ENCODE assay signal across 9 mouse cellular contexts in the genomic region with DNA sequence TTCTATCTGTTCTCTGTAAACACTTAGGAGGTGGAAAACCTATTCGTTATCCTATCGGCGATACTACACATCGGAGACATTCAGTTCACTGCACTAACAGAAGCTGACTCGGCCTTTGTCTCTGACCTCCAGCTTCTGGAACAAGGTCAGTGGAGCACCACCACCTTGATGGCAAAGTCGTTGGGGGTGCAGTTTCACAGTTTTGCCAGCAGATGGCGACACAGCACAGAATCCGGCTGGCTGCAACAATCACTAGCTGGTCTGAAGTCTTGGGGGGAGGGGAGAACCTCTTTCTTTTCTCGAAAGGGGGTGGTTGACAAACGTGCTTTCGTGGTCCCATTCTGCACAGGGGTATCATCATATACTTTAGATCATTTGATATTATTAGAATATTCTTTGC.
DNase-seq lines count a peak whose midpoint lies in the region; ATAC-seq and TF ChIP-seq lines count a peak whose summit lies in the region.
"Had no signal": no experiment of that assay in that cellular context is flagged by ENCODE, and none has a peak within 500 bp of the region (broad histone marks: within the 10 kb centered on the region; RNA-seq: fewer than 3 reads in every experiment).

No protein-coding gene starts in this region.

- H3K27me3 ChIP-seq in CH12.LX (replicated peaks): no peaks in the 10 kb centered on the region
- no peaks in the 10 kb centered on the region for H3K27me3 ChIP-seq in embryonic facial prominence, embryonic 14.5 days (replicated peaks; ENCODE audit: control insufficient read depth, insufficient read depth, low read length)
- H3K27me3 ChIP-seq in heart, embryonic 10.5 days (ENCODE audit: insufficient read depth, poor library complexity, severe bottlenecking): no peaks in the 10 kb centered on the region
- H3K27me3 ChIP-seq in thymus, adult 2 months (ENCODE audit: control insufficient read depth, insufficient read depth, low read length): no peaks in the 10 kb centered on the region

- no peaks in the 10 kb centered on the region for H3K4me1 ChIP-seq in CH12.LX (ENCODE audit: control insufficient read depth in 1 of 2, insufficient read depth in 2 of 2)
- H3K4me1 ChIP-seq in bone marrow, adult 2 months (ENCODE audit: control insufficient read depth, insufficient read depth, low read length): no peaks in the 10 kb centered on the region
- H3K4me1 ChIP-seq in embryonic facial prominence, embryonic 14.5 days (ENCODE audit: control insufficient read depth, insufficient read depth, low read length): no peaks in the 10 kb centered on the region
- H3K4me1 ChIP-seq in heart, embryonic 10.5 days: no peaks in the 10 kb centered on the region
- no peaks in the 10 kb centered on the region for H3K4me1 ChIP-seq in lung, adult 2 months (ENCODE audit: control insufficient read depth, insufficient read depth, low read length)
- peaks cover 8% of the 10 kb centered on the region; the same call in 1 of the 2 replicates for H3K4me1 ChIP-seq in olfactory bulb, adult 2 months (ENCODE audit: control insufficient read depth, insufficient read depth, low read length)
- no peaks in the 10 kb centered on the region for H3K4me1 ChIP-seq in thymus, adult 2 months (replicated peaks; ENCODE audit: control insufficient read depth, insufficient read depth, low read length)
- H3K4me1 ChIP-seq: heart, embryonic 13.5 days had no signal

- H3K4me3 ChIP-seq in CH12.LX (replicated peaks in 1 of 3; ENCODE audit: low read depth in 2 of 3, low read length in 2 of 3, poor library complexity in 1 of 3): no peak overlapping the region
- no peak overlapping the region for H3K4me3 ChIP-seq in bone marrow, adult 2 months (replicated peaks; ENCODE audit: control insufficient read depth, low read depth, low read length)
- H3K4me3 ChIP-seq in embryonic facial prominence, embryonic 14.5 days (ENCODE audit: low read depth, low read length): no peak overlapping the region
- no peak overlapping the region for H3K4me3 ChIP-seq in heart, embryonic 10.5 days
- no peak overlapping the region for H3K4me3 ChIP-seq in lung, adult 2 months (replicated peaks; ENCODE audit: extremely low read depth, low read depth, low read length)
- H3K4me3 ChIP-seq in olfactory bulb, adult 2 months (ENCODE audit: insufficient read depth, low read depth, low read length): no peak overlapping the region
- no peak overlapping the region for H3K4me3 ChIP-seq in thymus, adult 2 months (ENCODE audit: control insufficient read depth, insufficient read depth, low read length)
- H3K4me3 ChIP-seq: heart, embryonic 13.5 days had no signal

- TF ChIP-seq RAD21 in CH12.LX (IDR thresholded peaks at IDR 0.05; ENCODE audit: low read depth, low read length): peak; percentile 86

- TF ChIP-seq CTCF in CH12.LX (conservative IDR thresholded peaks at IDR 0.05 in 1 of 2, IDR thresholded peaks at IDR 0.05 in 1 of 2; ENCODE audit: low read depth in 2 of 2, low read length in 2 of 2): peak; percentile 89 to 94
- peak; percentile 93 for TF ChIP-seq CTCF in bone marrow, adult 2 months (IDR thresholded peaks at IDR 0.05; ENCODE audit: control insufficient read depth, insufficient read depth, low read length)
- peak; percentile 96 for TF ChIP-seq CTCF in lung, adult 2 months (IDR thresholded peaks at IDR 0.05; ENCODE audit: insufficient read depth, low read length)
- peak; percentile 97 for TF ChIP-seq CTCF in olfactory bulb, adult 2 months (IDR thresholded peaks at IDR 0.05; ENCODE audit: insufficient read depth, low read depth, low read length)
- peak; percentile 95 for TF ChIP-seq CTCF in thymus, adult 2 months (IDR thresholded peaks at IDR 0.05; ENCODE audit: borderline replicate concordance, control insufficient read depth, extremely low read depth, insufficient read depth, low read length, poor library complexity)

- no peak for TF ChIP-seq POLR2A in CH12.LX (IDR thresholded peaks at IDR 0.05; ENCODE audit: low read depth, low read length)
- TF ChIP-seq POLR2A in bone marrow, adult 2 months (IDR thresholded peaks at IDR 0.05; ENCODE audit: borderline replicate concordance, control insufficient read depth, low read depth, low read length): no peak
- TF ChIP-seq POLR2A in lung, adult 2 months (IDR thresholded peaks at IDR 0.05; ENCODE audit: borderline replicate concordance, extremely low read depth, low read depth, low read length): no peak
- TF ChIP-seq POLR2A in olfactory bulb, adult 2 months (IDR thresholded peaks at IDR 0.05; ENCODE audit: insufficient read depth, low read depth, low read length): no peak
- TF ChIP-seq POLR2A in thymus, adult 2 months (IDR thresholded peaks at IDR 0.05; ENCODE audit: control insufficient read depth, extremely low read depth, insufficient read depth, low read length, poor library complexity): no peak

- WGBS in bone marrow, adult 2 months: 17% methylated on average over 11 of the region's 11 CpGs
- 12% methylated on average over 11 of the region's 11 CpGs for WGBS in embryonic facial prominence, embryonic 14.5 days
- 15% methylated on average over 11 of the region's 11 CpGs for WGBS in heart, embryonic 10.5 days
- 11% methylated on average over 11 of the region's 11 CpGs for WGBS in lung, adult 2 months
- WGBS in olfactory bulb, adult 2 months: 7% methylated on average over 11 of the region's 11 CpGs
- 26% methylated on average over 11 of the region's 11 CpGs for whole genome bisulfite sequencing in thymus, adult 2 months

- no peak overlapping the region for H3K4me2 ChIP-seq in CH12.LX (ENCODE audit: insufficient read depth, low read depth, poor library complexity, severe bottlenecking)
- H3K4me2 ChIP-seq in embryonic facial prominence, embryonic 14.5 days (ENCODE audit: low read depth, low read length): no peak overlapping the region
- H3K4me2 ChIP-seq: heart, embryonic 13.5 days had no signal

- no peak for TF ChIP-seq EP300 in CH12.LX (IDR thresholded peaks at IDR 0.05; ENCODE audit: low read length)

- DNase-seq in CH12.LX (ENCODE audit: extremely low read depth): peak; percentile 65
- peak; percentile 60 for DNase-seq in embryonic facial prominence, embryonic 14.5 days (ENCODE audit: low spot score)
- DNase-seq in heart, embryonic 10.5 days (ENCODE audit: low spot score): peak; percentile 85
- DNase-seq in kidney, postnatal 14 days: peak; percentile 77
- peak; percentile 57 for DNase-seq in lung, adult 2 months
- DNase-seq in thymus, adult 2 months: peak; percentile 61

- no peaks in the 10 kb centered on the region for H3K36me3 ChIP-seq in CH12.LX (replicated peaks in 1 of 2; ENCODE audit: control insufficient read depth in 1 of 2, insufficient read depth in 1 of 2, low read length in 1 of 2)
- no peaks in the 10 kb centered on the region for H3K36me3 ChIP-seq in embryonic facial prominence, embryonic 14.5 days (ENCODE audit: control insufficient read depth, insufficient read depth, low read length)
- H3K36me3 ChIP-seq in heart, embryonic 10.5 days: no peaks in the 10 kb centered on the region
- H3K36me3 ChIP-seq in thymus, adult 2 months (ENCODE audit: control insufficient read depth, insufficient read depth, low read length): no peaks in the 10 kb centered on the region
- H3K36me3 ChIP-seq: heart, embryonic 13.5 days had no signal

- H3K9ac ChIP-seq in CH12.LX (ENCODE audit: insufficient read depth, low read depth): no peak overlapping the region
- no peak overlapping the region for H3K9ac ChIP-seq in embryonic facial prominence, embryonic 14.5 days (ENCODE audit: low read depth, low read length)
- H3K9ac ChIP-seq: heart, embryonic 13.5 days had no signal

- no peaks in the 10 kb centered on the region for H3K9me3 ChIP-seq in CH12.LX (replicated peaks; ENCODE audit: low read length)
- H3K9me3 ChIP-seq in embryonic facial prominence, embryonic 14.5 days (ENCODE audit: control insufficient read depth, low read length): no peaks in the 10 kb centered on the region
- no peaks in the 10 kb centered on the region for H3K9me3 ChIP-seq in heart, embryonic 10.5 days
- H3K9me3 ChIP-seq: heart, embryonic 13.5 days had no signal

- ATAC-seq in embryonic facial prominence, embryonic 14.5 days (ENCODE audit: low read depth): peak; percentile 50; the same call in 1 of the 2 replicates

- no peaks in the 10 kb centered on the region for H3K79me2 ChIP-seq in CH12.LX (replicated peaks; ENCODE audit: control insufficient read depth, extremely low read depth, insufficient read depth, poor library complexity, severe bottlenecking)

- in situ Hi-C loops in CH12.LX (cut with MboI; ENCODE audit: low pct_ligation_motif_present, low pct_unique_long_range_greater_than_20kb, low sequenced_read_pairs): no loop called here

- H3K27ac ChIP-seq in CH12.LX (ENCODE audit: insufficient read depth, low read depth): no peak overlapping the region
- no peak overlapping the region for H3K27ac ChIP-seq in bone marrow, adult 2 months (ENCODE audit: control insufficient read depth, insufficient read depth, low read depth, low read length, poor library complexity)
- H3K27ac ChIP-seq in embryonic facial prominence, embryonic 14.5 days (replicated peaks; ENCODE audit: low read depth, low read length): no peak overlapping the region
- peak overlapping the region; percentile 47; the same call in 1 of the 2 replicates for H3K27ac ChIP-seq in heart, embryonic 10.5 days
- H3K27ac ChIP-seq in olfactory bulb, adult 2 months (ENCODE audit: insufficient read depth, low read depth, low read length): no peak overlapping the region
- H3K27ac ChIP-seq in thymus, adult 2 months (ENCODE audit: control insufficient read depth, insufficient read depth, low read length): no peak overlapping the region
- H3K27ac ChIP-seq: heart, embryonic 13.5 days had no signal

- dilution Hi-C loops in CH12.LX (cut with MboI; ENCODE audit: extremely low pct_ligation_motif_present, extremely low pct_unique_long_range_greater_than_20kb, low sequenced_read_pairs): no loop called here

TF ChIP-seq in CH12.LX, 34 proteins besides CTCF, POLR2A, EP300 and RAD21:
- TF ChIP-seq ZC3H11A (IDR thresholded peaks at IDR 0.05; ENCODE audit: low read depth, low read length) (peak; percentile 12; the same call in 1 of the 2 replicates), E2F4 (IDR thresholded peaks at IDR 0.05; ENCODE audit: insufficient replicate concordance, low read depth, low read length) (no peak), MAZ (IDR thresholded peaks at IDR 0.05; ENCODE audit: low read depth, low read length) (no peak), BHLHE40 (IDR thresholded peaks at IDR 0.05; ENCODE audit: low read depth, low read length) (0 out of 2 replicates have a peak, but pooled peaks have one; percentile 15), SMC3 (IDR thresholded peaks at IDR 0.05; ENCODE audit: low read depth, low read length) (peak; percentile 91), CHD2 (IDR thresholded peaks at IDR 0.05; ENCODE audit: low read length) (peak; percentile 78), USF1 (IDR thresholded peaks at IDR 0.05; ENCODE audit: low read depth, low read length) (no peak)
